Mouse (Mus musculus) thymus, adult 2 months (tissue): ENCODE measurements at regions not wholly inside any gene's neighbourhood (a gene's known extent, or its start where the extent isn't known, plus 50 kb on each side); places are given as distances from the start of the nearest gene placed in this dataset.

Experiments
- CTCF ChIP-seq: fragments of 200-500 bp; IDR thresholded peaks from 2 replicates; pipeline ENCODE4 v1.5.1; 2012; ENCODE audit warnings: mild to moderate bottlenecking, control low read depth, low read length, moderate library complexity, borderline replicate concordance; ENCODE audit not compliant: control insufficient read depth, poor library complexity, insufficient read depth; ENCODE audit errors: extremely low read depth
- POLR2A ChIP-seq: fragments of 200-500 bp; IDR thresholded peaks from 2 replicates; pipeline ENCODE4 v1.6.1; 2012; ENCODE audit warnings: mild to moderate bottlenecking, low read length, control low read depth, moderate library complexity; ENCODE audit not compliant: control insufficient read depth, poor library complexity, insufficient read depth; ENCODE audit errors: extremely low read depth

GRCm38 (mm10) chr12:106226276-106226675 is 216.2 kb downstream of the Vrk1 start:
- TF ChIP-seq CTCF (no peak), POLR2A (no peak)
